Mouse (Mus musculus) left cerebral cortex, adult 18-20 months (tissue): ENCODE data around the gene 4930442H23Rik. TPM values are rescaled to one million over a fixed set of nuclear protein-coding genes. Genes with fewer than 3 reads are reported as not detected.
A peak's percentile ranks its signal among the peaks of the same experiment; 100 is the strongest.
"Not testable (repeated sequence)": the region's sequence is repeated elsewhere in the genome, so short reads cannot be mapped to it uniquely, and the experiment has no call there.

Source experiments
- DNase-seq, 2 experiments: peaks; one replicate each; pipeline ENCODE4 v3.0.0; 2021 to 2022; ENCODE audit warnings: low spot score in 2 of 2, mixed read lengths in 1 of 2
- total RNA-seq, 2 experiments: library from RNA; stranded (reverse); gene quantifications; 2 replicates each; pipeline ENCODE4 v1.2.3; 2021

The 4930442H23Rik gene
- total RNA-seq, 2 experiments from 2014 or later, result not detected

DNA sequence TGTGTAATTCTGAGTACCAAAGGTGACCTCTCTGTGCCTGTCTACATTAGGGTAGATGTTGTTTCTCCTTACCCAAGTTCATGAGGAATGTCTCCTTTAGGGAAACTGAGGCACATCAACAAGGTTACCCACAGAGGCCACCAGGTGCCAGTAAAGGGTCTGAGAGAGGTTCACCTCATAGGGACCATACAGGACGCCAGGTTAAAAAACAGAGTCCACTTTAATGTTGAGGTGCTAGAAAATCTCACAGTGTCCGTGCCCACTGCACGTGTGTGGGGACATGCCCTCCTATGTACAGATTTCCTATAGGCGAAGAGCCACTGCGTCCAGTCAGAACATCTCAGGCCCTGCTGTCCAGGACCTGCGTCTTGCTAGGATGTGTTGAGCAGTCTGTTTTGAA is 15.3 kb upstream of the 4930442H23Rik start:
- DNase-seq, result no peak

DNA sequence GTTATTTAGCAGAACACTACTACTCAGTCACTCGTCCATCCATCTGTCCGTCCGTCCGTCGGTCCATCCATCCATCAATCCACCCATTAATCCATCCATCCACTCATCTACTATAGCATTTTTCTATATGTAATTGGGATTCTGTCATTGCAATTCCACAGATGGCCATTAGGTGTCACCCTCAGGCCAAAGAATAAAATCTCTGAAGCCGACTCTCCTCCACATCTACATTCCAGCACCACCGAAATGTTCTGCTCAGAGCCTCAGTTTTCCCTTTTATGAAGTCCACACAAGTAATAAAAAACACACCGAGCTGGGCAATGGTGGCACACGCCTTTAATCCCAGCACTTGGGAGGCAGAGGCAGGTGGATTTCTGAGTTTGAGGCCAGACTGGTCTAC is 14.6 kb upstream of the 4930442H23Rik start:
- peak; percentile 66 to 72 for DNase-seq

- no peak for DNase-seq
Observed at GRCm38 (mm10) chr10:81197305-81197704, 13.7 kb upstream of the 4930442H23Rik start.

DNA sequence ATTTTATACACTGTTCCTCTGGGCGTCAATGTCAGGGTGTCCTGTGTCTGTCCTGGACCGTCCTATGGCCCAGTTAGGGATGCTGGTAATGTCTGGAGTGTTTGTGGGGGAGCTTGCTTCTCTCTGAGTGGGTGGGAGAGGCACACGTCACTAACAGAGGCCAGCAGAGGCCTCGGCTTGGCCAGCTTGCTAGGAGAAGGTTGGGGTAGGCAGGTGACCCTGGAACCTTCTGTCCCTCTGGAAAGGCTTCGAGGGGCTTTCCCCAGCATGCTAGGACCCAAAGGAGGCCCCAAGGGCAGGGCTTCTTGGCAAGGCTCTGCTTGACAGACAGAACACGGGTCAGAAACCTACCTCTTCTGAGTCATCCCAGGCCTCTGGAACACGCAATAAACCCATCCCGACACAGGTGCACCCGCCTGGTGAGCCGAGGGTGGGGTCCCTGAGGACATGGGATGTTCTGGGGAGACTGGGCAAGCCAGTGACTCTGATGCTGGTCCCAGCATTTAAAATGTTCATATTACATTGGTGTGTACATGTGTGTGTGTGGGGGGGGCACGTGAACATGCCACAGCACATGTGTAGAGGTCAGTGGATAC is 12.9 kb upstream of the 4930442H23Rik start:
- no peak for DNase-seq

GRCm38 (mm10) chr10:81195300-81195699 is 11.7 kb upstream of the 4930442H23Rik start:
- no peak for DNase-seq

DNA sequence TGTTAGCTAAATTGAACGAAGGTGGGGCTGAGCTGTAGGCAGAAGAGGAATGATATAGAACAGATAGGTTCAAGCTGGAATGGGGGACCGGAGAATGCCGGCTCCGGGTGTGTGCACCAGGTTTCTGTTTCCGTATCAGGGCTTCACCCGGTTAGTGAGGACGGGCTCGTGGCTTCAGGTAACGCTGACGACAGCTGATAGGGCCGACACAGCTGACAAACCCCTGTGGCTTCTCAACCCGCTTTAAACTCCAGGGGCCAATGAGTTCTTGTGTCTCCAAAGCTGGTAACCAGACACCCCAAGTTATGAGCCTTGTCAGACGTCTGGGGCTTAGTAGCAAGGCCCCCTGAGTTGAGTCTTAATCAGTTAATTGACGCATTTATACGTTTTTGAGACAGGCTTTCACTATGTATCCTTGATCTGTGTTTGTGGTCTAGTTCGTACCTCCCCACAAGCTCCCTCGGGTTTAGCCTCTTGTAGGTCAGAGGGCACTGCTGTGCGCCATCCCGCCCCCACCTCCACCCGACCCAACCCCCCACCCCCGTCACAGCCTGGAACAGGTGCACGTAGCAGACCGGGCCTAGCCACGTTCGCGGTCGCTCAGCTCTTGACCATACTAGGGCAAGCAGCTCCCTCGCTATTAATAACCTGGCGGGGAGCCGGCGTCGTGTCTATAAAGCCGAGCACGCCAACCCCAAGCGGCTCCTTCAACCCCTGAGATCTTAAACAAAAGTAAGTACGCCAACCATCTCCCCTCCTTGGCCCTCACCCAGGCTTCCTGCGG is 10.5 kb upstream of the 4930442H23Rik start:
- no peak for DNase-seq

GRCm38 (mm10) chr10:81192968-81193501 is 9.4 kb upstream of the 4930442H23Rik start:
- DNase-seq, result no peak

DNA sequence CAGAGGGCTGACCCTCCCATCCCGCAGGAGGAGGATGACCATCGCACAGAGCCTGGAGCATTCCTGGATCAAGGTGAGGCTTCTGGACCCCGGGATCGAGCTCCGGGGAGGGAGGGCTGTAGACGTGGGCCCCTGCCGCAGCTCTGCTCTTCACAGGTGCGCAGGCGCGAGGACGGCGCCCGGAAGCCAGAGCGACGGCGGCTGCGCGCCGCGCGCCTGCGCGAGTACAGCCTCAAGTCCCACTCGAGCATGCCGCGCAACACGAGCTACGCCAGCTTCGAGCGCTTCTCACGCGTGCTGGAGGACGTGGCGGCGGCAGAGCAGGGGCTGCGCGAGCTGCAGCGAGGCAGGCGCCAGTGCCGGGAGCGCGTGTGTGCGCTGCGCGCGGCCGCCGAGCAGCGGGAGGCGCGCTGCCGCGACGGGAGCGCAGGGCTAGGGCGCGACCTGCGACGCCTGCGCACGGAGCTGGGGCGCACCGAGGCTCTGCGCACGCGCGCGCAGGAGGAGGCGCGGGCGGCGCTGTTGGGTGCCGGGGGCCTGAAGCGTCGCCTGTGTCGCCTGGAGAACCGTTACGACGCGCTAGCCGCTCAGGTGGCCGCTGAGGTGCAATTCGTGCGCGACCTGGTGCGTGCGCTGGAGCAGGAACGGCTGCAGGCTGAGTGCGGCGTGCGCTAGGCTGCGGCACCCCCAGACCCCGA is 8.8 kb upstream of the 4930442H23Rik start:
- peak; percentile 76 to 91 for DNase-seq

GRCm38 (mm10) chr10:81191342-81191982 is 7.8 kb upstream of the 4930442H23Rik start:
- DNase-seq, result no peak

DNA sequence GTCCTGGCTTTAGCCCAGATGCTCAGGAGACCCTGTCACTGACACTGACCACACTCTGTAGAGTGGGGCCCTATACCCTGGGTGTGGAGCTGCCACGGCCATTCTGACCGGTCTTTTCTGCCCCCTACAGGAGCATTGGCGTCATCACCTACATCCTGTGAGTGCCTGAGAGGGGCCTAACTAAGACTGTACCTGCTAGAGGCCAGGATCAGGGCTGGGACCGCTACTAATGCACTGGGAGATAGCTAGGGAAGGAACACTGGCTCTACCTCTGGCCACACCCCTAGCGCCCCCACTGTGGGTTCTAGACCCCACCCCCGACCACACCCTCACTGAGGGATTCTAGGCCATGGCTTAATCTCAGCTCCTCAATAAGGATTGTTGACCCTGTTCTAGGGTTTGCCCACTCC is 7.3 kb upstream of the 4930442H23Rik start:
- DNase-seq, result no peak

GRCm38 (mm10) chr10:81190236-81190911 is 6.7 kb upstream of the 4930442H23Rik start:
- DNase-seq, result no peak

DNA sequence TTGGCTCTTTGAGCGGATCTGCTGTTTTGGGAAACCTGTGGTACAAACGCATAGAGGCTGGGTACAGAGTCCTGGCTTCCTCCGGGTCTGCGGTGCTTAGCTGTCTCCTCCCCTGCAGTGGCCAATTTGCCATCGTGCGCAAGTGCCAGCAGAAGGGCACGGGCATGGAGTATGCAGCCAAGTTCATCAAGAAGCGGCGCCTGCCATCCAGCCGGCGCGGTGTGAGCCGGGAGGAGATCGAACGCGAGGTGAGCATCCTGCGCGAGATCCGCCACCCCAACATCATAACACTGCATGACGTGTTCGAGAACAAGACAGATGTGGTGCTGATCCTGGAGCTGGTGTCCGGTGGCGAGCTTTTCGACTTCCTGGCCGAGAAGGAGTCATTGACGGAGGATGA is 6.2 kb upstream of the 4930442H23Rik start:
- DNase-seq, result no peak

DNA sequence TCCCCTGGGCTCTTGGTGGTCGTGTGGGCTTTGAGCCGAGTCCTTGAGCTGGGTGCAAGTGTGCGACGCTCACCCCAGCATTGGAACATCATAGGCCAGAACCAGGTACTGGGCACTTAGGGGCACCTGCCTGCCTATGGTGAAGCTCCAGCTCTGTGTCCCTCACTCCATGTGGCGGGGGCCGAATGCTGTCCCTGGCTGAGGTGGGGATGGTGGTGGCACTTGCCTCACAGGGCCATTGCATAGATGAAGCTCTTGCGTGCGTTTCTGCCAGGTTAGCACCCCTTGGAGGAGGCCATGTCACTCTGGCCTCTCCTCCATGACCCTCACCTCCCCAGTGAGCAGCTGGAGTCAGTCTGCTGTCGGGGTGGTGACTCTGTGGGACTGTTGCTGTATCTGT is 3.5 kb upstream of the 4930442H23Rik start:
- DNase-seq, result no peak

GRCm38 (mm10) chr10:81184765-81185164 is 1.1 kb upstream of the 4930442H23Rik start:
- no peak for DNase-seq

- DNase-seq, result peak; percentile 96 to 98
Observed at GRCm38 (mm10) chr10:81182336-81183333, 1.0 kb downstream of the 4930442H23Rik start, which contains the start of gene Dapk3. Gene Dapk3, plus strand, starts transcription at chr10:81183005.

- not testable (repeated sequence) for DNase-seq
Observed at GRCm38 (mm10) chr10:81181860-81182259, 1.8 kb downstream of the 4930442H23Rik start.

GRCm38 (mm10) chr10:81180946-81181345 is 2.7 kb downstream of the 4930442H23Rik start:
- no peak for DNase-seq

GRCm38 (mm10) chr10:81179451-81180342 is 4.0 kb downstream of the 4930442H23Rik start:
- no peak for DNase-seq
